Mouse (Mus musculus) urinary bladder, postnatal 25 days (tissue): ENCODE data around the gene Pbld1.
A peak's percentile ranks its signal among the peaks of the same experiment; 100 is the strongest.
"Not testable (repeated sequence)": the region's sequence is repeated elsewhere in the genome, so short reads cannot be mapped to it uniquely, and the experiment has no call there.

Experiments used
- DNase-seq: peaks from one replicate; pipeline ENCODE4 v3.0.0; 2022; ENCODE audit warnings: low spot score

Gene Pbld1

GRCm38 (mm10) chr10:63039867-63040628 is 19.9 kb upstream of the Pbld1 start:
- DNase-seq: no peak

GRCm38 (mm10) chr10:63043154-63043553 is 16.8 kb upstream of the Pbld1 start:
- DNase-seq: no peak

GRCm38 (mm10) chr10:63047751-63048150 is 12.2 kb upstream of the Pbld1 start:
- DNase-seq: no peak

- DNase-seq: no peak
Measured at GRCm38 (mm10) chr10:63049106-63049505, 10.9 kb upstream of the Pbld1 start.

- DNase-seq: no peak
Measured at GRCm38 (mm10) chr10:63051267-63051666, 8.7 kb upstream of the Pbld1 start.

GRCm38 (mm10) chr10:63052011-63052410 is 8.0 kb upstream of the Pbld1 start:
- DNase-seq: no peak

GRCm38 (mm10) chr10:63053007-63053406 is 7.0 kb upstream of the Pbld1 start:
- peak; percentile 8 for DNase-seq

GRCm38 (mm10) chr10:63054071-63054470 is 5.9 kb upstream of the Pbld1 start:
- not testable (repeated sequence) for DNase-seq

GRCm38 (mm10) chr10:63054586-63054985 is 5.4 kb upstream of the Pbld1 start:
- DNase-seq: no peak

- DNase-seq: no peak
Measured at GRCm38 (mm10) chr10:63056966-63057750, 2.8 kb upstream of the Pbld1 start.

- DNase-seq: peak; percentile 18
Measured at GRCm38 (mm10) chr10:63060406-63060805, 444 bp downstream of the Pbld1 start.

- no peak for DNase-seq
Measured at GRCm38 (mm10) chr10:63061266-63061665, 1.3 kb downstream of the Pbld1 start.

- DNase-seq: no peak
Measured at GRCm38 (mm10) chr10:63062696-63063095, 2.7 kb downstream of the Pbld1 start.

- no peak for DNase-seq
Measured at GRCm38 (mm10) chr10:63063365-63063764, 3.4 kb downstream of the Pbld1 start.

- DNase-seq: no peak
Measured at GRCm38 (mm10) chr10:63064516-63064915, 4.6 kb downstream of the Pbld1 start.

GRCm38 (mm10) chr10:63065561-63065960 is 5.6 kb downstream of the Pbld1 start:
- DNase-seq: no peak

GRCm38 (mm10) chr10:63065988-63066387 is 6.0 kb downstream of the Pbld1 start:
- peak; percentile 67 for DNase-seq

- DNase-seq: no peak
Measured at GRCm38 (mm10) chr10:63086304-63086703, 26.3 kb downstream of the Pbld1 start.

GRCm38 (mm10) chr10:63089103-63089757 is 29.3 kb downstream of the Pbld1 start:
- no peak for DNase-seq

- no peak for DNase-seq
Measured at GRCm38 (mm10) chr10:63089758-63090571, 30.0 kb downstream of the Pbld1 start.

GRCm38 (mm10) chr10:63091915-63092314 is 32.0 kb downstream of the Pbld1 start:
- DNase-seq: no peak
